Mouse (Mus musculus) erythroblast, adult 5-6 weeks (primary cell): Measurements from ENCODE around the gene Ube2r2. TPM values are rescaled to one million over a fixed set of nuclear protein-coding genes. Genes with fewer than 3 reads are reported as not detected.

Experiments
- total RNA-seq, 2 experiments: library from RNA; stranded (forward) in 1 of 2; stranded (reverse) in 1 of 2; fragments of 150-400 nt in 1 of 2; fragments of 200-764, 138-1000 nt in 1 of 2; gene quantifications; 2 replicates each; pipeline versions ENCODE4 v1.2.3 to v1.2.4; 2015 to 2017; ENCODE audit warnings: low replicate concordance in 2 of 2

The Ube2r2 gene
- total RNA-seq, 2 experiments from 2014 or later: 229 to 275 TPM

Other genes with a start within 250 kb of the Ube2r2 start
- not detected in 2 replicates for gene Spink4, start 215.7 kb upstream of the Ube2r2 start, total RNA-seq (2015; ENCODE audit: low replicate concordance)
- not detected in 2 replicates for gene Spink4, start 215.7 kb upstream of the Ube2r2 start, total RNA-seq (2017; ENCODE audit: low replicate concordance)
- gene Bag1, start 187.4 kb upstream of the Ube2r2 start, total RNA-seq (2015; ENCODE audit: low replicate concordance): 28.2 and 33.2 TPM in 2 replicates
- gene Bag1, start 187.4 kb upstream of the Ube2r2 start, total RNA-seq (2017; ENCODE audit: low replicate concordance): 126 and 129 TPM in 2 replicates
- 26.5 and 36.4 TPM in 2 replicates for gene Chmp5, start 187.3 kb upstream of the Ube2r2 start, total RNA-seq (2015; ENCODE audit: low replicate concordance)
- 42.0 and 56.2 TPM in 2 replicates for gene Chmp5, start 187.3 kb upstream of the Ube2r2 start, total RNA-seq (2017; ENCODE audit: low replicate concordance)
- gene Nfx1, start 164.8 kb upstream of the Ube2r2 start, total RNA-seq (2015; ENCODE audit: low replicate concordance): 8.8 and 11.3 TPM in 2 replicates
- 19.3 and 22.7 TPM in 2 replicates for gene Nfx1, start 164.8 kb upstream of the Ube2r2 start, total RNA-seq (2017; ENCODE audit: low replicate concordance)
- not detected in 2 replicates for gene Aqp7, start 87.6 kb upstream of the Ube2r2 start, total RNA-seq (2015; ENCODE audit: low replicate concordance)
- gene Aqp7, start 87.6 kb upstream of the Ube2r2 start, total RNA-seq (2017; ENCODE audit: low replicate concordance): not detected in 2 replicates
- not detected in 2 replicates for gene Aqp3, start 37.6 kb upstream of the Ube2r2 start, total RNA-seq (2015; ENCODE audit: low replicate concordance)
- not detected in 2 replicates for gene Aqp3, start 37.6 kb upstream of the Ube2r2 start, total RNA-seq (2017; ENCODE audit: low replicate concordance)
- 1.9 and 2.9 TPM in 2 replicates for gene Nol6, start 11.3 kb upstream of the Ube2r2 start, total RNA-seq (2015; ENCODE audit: low replicate concordance)
- 4.8 and 10.7 TPM in 2 replicates for gene Nol6, start 11.3 kb upstream of the Ube2r2 start, total RNA-seq (2017; ENCODE audit: low replicate concordance)
- gene Ubap2, start 139.4 kb downstream of the Ube2r2 start, total RNA-seq (2015; ENCODE audit: low replicate concordance): 23.2 and 26.1 TPM in 2 replicates
- gene Ubap2, start 139.4 kb downstream of the Ube2r2 start, total RNA-seq (2017; ENCODE audit: low replicate concordance): 14.7 and 46.3 TPM in 2 replicates
- 200 and 219 TPM in 2 replicates for gene Dcaf12, start 179.1 kb downstream of the Ube2r2 start, total RNA-seq (2015; ENCODE audit: low replicate concordance)
- 299 and 336 TPM in 2 replicates for gene Dcaf12, start 179.1 kb downstream of the Ube2r2 start, total RNA-seq (2017; ENCODE audit: low replicate concordance)
- gene Ubap1, start 213.3 kb downstream of the Ube2r2 start, total RNA-seq (2015; ENCODE audit: low replicate concordance): 96.8 and 109 TPM in 2 replicates
- gene Ubap1, start 213.3 kb downstream of the Ube2r2 start, total RNA-seq (2017; ENCODE audit: low replicate concordance): 201 and 217 TPM in 2 replicates